Mouse (Mus musculus): ENCODE data around the gene Il31ra. TPM values are rescaled to one million over a fixed set of nuclear protein-coding genes. Genes with fewer than 3 reads are reported as not detected.
A peak's percentile ranks its signal among the peaks of the same experiment; 100 is the strongest.

The Il31ra gene
- polyA plus RNA-seq, 1 experiment from 2014 or later, result 0.06 TPM

- Histone ChIP-seq H3K27ac (ENCODE audit: low read depth) (no peak overlapping the region), H3K9me3 (ENCODE audit: low read length) (no peaks in the 10 kb centered on the region), H3K9ac (replicated peaks) (no peak overlapping the region), H3K4me1 (ENCODE audit: insufficient read depth) (0 out of 2 replicates have a peak, but pooled peaks cover 2% of the 10 kb centered on the region), H3K4me2 (ENCODE audit: low read depth, low read length) (no peak overlapping the region), H3K27me3 (ENCODE audit: insufficient read depth, low read length) (no peaks in the 10 kb centered on the region), H3K4me3 (ENCODE audit: low read depth, low read length) (no peak overlapping the region), H3K36me3 (replicated peaks; ENCODE audit: insufficient read depth, low read length) (no peaks in the 10 kb centered on the region)
- no peak for TF ChIP-seq EP300 (IDR thresholded peaks at IDR 0.05; ENCODE audit: low read depth)
- TF ChIP-seq CTCF (IDR thresholded peaks at IDR 0.05; ENCODE audit: low read depth), result no peak
- no peak for DNase-seq
- ATAC-seq, result no peak
- WGBS (ENCODE audit: insufficient replicate concordance), result 75% methylated on average over 6 of the region's 6 CpGs
Observed at GRCm38 (mm10) chr13:112532235-112532634, 61.9 kb downstream of the Il31ra start.

- Histone ChIP-seq H3K4me2 (ENCODE audit: low read depth, low read length) (no peak overlapping the region), H3K27ac (ENCODE audit: low read depth) (no peak overlapping the region), H3K9me3 (ENCODE audit: low read length) (0 out of 2 replicates have a peak, but pooled peaks cover 3% of the 10 kb centered on the region), H3K27me3 (ENCODE audit: insufficient read depth, low read length) (no peaks in the 10 kb centered on the region), H3K4me3 (ENCODE audit: low read depth, low read length) (no peak overlapping the region), H3K9ac (replicated peaks) (no peak overlapping the region), H3K4me1 (ENCODE audit: insufficient read depth) (0 out of 2 replicates have a peak, but pooled peaks cover 2% of the 10 kb centered on the region), H3K36me3 (replicated peaks; ENCODE audit: insufficient read depth, low read length) (no peaks in the 10 kb centered on the region)
- TF ChIP-seq EP300 (IDR thresholded peaks at IDR 0.05; ENCODE audit: low read depth) (peak; percentile 43; the same call in 1 of the 2 replicates), CTCF (IDR thresholded peaks at IDR 0.05; ENCODE audit: low read depth) (peak; percentile 88)
- DNase-seq, result peak; percentile 77
- WGBS (ENCODE audit: insufficient replicate concordance), result 21% methylated on average over 3 of the region's 3 CpGs
- peak; percentile 77 for ATAC-seq
Observed at GRCm38 (mm10) chr13:112529893-112530292, 64.3 kb downstream of the Il31ra start.

GRCm38 (mm10) chr13:112527186-112527585, 67.0 kb downstream of the Il31ra start:
- Histone ChIP-seq H3K36me3 (replicated peaks; ENCODE audit: insufficient read depth, low read length) (no peaks in the 10 kb centered on the region), H3K27ac (ENCODE audit: low read depth) (no peak overlapping the region), H3K9me3 (ENCODE audit: low read length) (0 out of 2 replicates have a peak, but pooled peaks cover 3% of the 10 kb centered on the region), H3K27me3 (ENCODE audit: insufficient read depth, low read length) (no peaks in the 10 kb centered on the region), H3K9ac (replicated peaks) (no peak overlapping the region), H3K4me3 (ENCODE audit: low read depth, low read length) (no peak overlapping the region), H3K4me2 (ENCODE audit: low read depth, low read length) (no peak overlapping the region), H3K4me1 (ENCODE audit: insufficient read depth) (peaks cover 2% of the 10 kb centered on the region; the same call in 1 of the 2 replicates)
- DNase-seq (no peak), ATAC-seq (no peak)
- 62% methylated on average over 1 of the region's 1 CpGs for WGBS (ENCODE audit: insufficient replicate concordance)
- TF ChIP-seq CTCF (IDR thresholded peaks at IDR 0.05; ENCODE audit: low read depth), result no peak
- no peak for TF ChIP-seq EP300 (IDR thresholded peaks at IDR 0.05; ENCODE audit: low read depth)

- 82% methylated on average over 10 of the region's 10 CpGs for WGBS (ENCODE audit: insufficient replicate concordance)
Observed at GRCm38 (mm10) chr13:112523346-112523970, 70.7 kb downstream of the Il31ra start.

GRCm38 (mm10) chr13:112522896-112523295, 71.3 kb downstream of the Il31ra start:
- DNase-seq (no peak), ATAC-seq (no peak)
- no peaks in the 10 kb centered on the region for H3K27me3 ChIP-seq (ENCODE audit: insufficient read depth, low read length)
- H3K36me3 ChIP-seq (replicated peaks; ENCODE audit: insufficient read depth, low read length), result no peaks in the 10 kb centered on the region
- no peak for TF ChIP-seq EP300 (IDR thresholded peaks at IDR 0.05; ENCODE audit: low read depth)
- no peak for TF ChIP-seq CTCF (IDR thresholded peaks at IDR 0.05; ENCODE audit: low read depth)
- H3K27ac ChIP-seq (ENCODE audit: low read depth), result no peak overlapping the region
- H3K4me3 ChIP-seq (ENCODE audit: low read depth, low read length), result no peak overlapping the region
- H3K9ac ChIP-seq (replicated peaks), result no peak overlapping the region
- no peaks in the 10 kb centered on the region; the same call in 1 of the 2 replicates for H3K4me1 ChIP-seq (ENCODE audit: insufficient read depth)
- H3K4me2 ChIP-seq (ENCODE audit: low read depth, low read length), result no peak overlapping the region
- H3K9me3 ChIP-seq (ENCODE audit: low read length), result 0 out of 2 replicates have a peak, but pooled peaks cover 3% of the 10 kb centered on the region
- WGBS (ENCODE audit: insufficient replicate concordance), result 76% methylated on average over 3 of the region's 3 CpGs

More at GRCm38 (mm10) chr13:112523346-112523970, 70.7 kb downstream of the Il31ra start:
- TF ChIP-seq CTCF (IDR thresholded peaks at IDR 0.05; ENCODE audit: low read depth) (no peak), EP300 (IDR thresholded peaks at IDR 0.05; ENCODE audit: low read depth) (no peak)
- ATAC-seq, result no peak
- Histone ChIP-seq H3K9ac (replicated peaks) (no peak overlapping the region), H3K4me1 (ENCODE audit: insufficient read depth) (no peaks in the 10 kb centered on the region; the same call in 1 of the 2 replicates), H3K4me3 (ENCODE audit: low read depth, low read length) (no peak overlapping the region), H3K36me3 (replicated peaks; ENCODE audit: insufficient read depth, low read length) (no peaks in the 10 kb centered on the region), H3K4me2 (ENCODE audit: low read depth, low read length) (no peak overlapping the region), H3K27ac (ENCODE audit: low read depth) (no peak overlapping the region), H3K9me3 (ENCODE audit: low read length) (0 out of 2 replicates have a peak, but pooled peaks cover 3% of the 10 kb centered on the region), H3K27me3 (ENCODE audit: insufficient read depth, low read length) (no peaks in the 10 kb centered on the region)
- DNase-seq, result no peak

GRCm38 (mm10) chr13:112522261-112522660, 71.9 kb downstream of the Il31ra start:
- no peak overlapping the region for H3K4me2 ChIP-seq (ENCODE audit: low read depth, low read length)
- DNase-seq (no peak), ATAC-seq (no peak)
- TF ChIP-seq EP300 (IDR thresholded peaks at IDR 0.05; ENCODE audit: low read depth), result no peak
- no peak for TF ChIP-seq CTCF (IDR thresholded peaks at IDR 0.05; ENCODE audit: low read depth)
- no peak overlapping the region for H3K27ac ChIP-seq (ENCODE audit: low read depth)
- 39% methylated on average over 6 of the region's 6 CpGs for WGBS (ENCODE audit: insufficient replicate concordance)
- no peaks in the 10 kb centered on the region for H3K36me3 ChIP-seq (replicated peaks; ENCODE audit: insufficient read depth, low read length)
- no peak overlapping the region for H3K9ac ChIP-seq (replicated peaks)
- no peaks in the 10 kb centered on the region; the same call in 1 of the 2 replicates for H3K4me1 ChIP-seq (ENCODE audit: insufficient read depth)
- 0 out of 2 replicates have a peak, but pooled peaks cover 3% of the 10 kb centered on the region for H3K9me3 ChIP-seq (ENCODE audit: low read length)
- no peak overlapping the region for H3K4me3 ChIP-seq (ENCODE audit: low read depth, low read length)
- H3K27me3 ChIP-seq (ENCODE audit: insufficient read depth, low read length), result no peaks in the 10 kb centered on the region
